Mouse (Mus musculus) NIH3T3 (cell line): ENCODE data around the gene Pde4dip.

Experiments
- DNase-seq: peaks from one replicate; pipeline ENCODE4 v3.0.0-alpha.2; 2012; ENCODE audit warnings: low read depth

The Pde4dip gene

DNA sequence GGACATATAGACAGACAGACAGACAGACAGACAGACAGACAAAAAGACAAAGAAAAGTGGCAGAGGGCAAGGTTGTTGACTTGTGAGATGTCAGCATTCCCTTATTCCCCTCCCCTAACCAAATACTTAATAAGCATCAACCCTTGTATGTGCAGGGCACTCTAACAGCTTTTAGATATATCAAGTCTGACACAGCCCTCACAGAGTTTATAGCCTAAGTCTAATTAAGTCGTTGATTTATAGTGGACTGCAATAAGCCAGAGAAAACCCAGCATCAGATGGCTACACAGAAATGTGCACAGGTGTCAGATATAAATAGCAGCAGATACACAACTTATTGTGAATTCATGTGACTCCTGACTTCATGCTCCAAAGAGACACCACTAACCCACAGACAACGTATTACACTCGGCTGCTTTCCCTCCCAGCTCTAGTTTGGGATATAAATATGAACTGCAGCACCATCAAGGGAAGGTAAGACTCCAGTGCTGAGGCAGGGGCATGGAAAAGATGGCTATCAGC lies 87.3 kb downstream of the Pde4dip start:
- no peak for DNase-seq

DNA sequence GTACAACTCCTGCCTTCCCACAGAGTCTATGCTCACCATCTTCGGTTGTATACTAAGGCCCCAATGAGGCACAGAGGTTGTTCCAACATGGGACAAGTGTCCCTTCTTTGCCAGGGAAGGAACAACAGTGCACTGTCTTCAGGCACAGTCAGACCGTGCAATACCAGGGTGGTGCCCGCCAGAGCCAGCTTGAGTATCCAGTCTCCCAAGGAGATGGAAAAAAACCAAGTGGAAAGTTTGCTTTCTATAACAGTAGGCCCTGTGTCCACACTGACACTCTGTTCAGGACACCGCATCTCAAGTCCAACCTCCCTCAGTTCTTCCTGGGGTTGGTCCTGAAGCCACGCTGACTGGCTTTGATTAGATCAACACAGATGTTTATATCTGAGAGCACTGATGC lies 87.8 kb downstream of the Pde4dip start:
- DNase-seq = no peak

DNA sequence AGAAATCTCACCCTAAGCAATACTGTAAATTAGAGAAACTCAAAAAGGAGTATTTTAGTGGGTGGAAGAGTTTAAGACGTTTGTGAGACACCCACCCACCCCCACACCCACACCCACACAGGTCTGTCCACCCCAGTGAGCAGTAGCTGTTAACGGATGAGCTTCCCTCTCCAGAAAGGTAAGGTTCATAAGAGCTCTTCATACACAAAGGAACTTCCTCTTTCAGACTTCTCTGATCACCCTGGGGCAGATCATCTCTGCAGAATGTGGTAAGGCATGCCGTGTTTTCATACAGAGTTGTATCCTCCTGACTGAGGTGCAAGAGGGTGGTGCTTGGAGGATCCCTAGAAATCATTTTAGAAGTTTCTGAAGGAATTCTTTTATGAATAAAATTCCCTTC lies 88.5 kb downstream of the Pde4dip start:
- no peak for DNase-seq

DNA sequence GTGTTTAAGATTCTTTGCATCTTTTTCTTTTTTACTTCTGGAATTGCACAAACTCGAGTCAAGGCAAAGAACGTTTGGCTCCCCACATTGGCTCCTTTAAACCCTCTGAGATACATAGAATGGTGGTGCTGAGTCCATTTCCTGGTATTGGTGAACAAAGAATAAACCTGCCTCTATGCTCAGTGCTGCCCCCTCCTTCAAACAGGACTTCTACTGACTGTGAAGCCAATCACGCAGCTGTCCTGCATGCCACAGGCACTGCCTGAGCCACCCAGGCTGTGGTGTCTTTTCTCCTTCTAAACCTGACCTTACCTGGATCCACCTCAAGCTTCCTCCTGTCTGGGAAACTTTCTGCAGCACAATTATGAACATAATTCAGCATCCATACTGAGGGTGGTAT lies 89.2 kb downstream of the Pde4dip start:
- no peak for DNase-seq

DNA sequence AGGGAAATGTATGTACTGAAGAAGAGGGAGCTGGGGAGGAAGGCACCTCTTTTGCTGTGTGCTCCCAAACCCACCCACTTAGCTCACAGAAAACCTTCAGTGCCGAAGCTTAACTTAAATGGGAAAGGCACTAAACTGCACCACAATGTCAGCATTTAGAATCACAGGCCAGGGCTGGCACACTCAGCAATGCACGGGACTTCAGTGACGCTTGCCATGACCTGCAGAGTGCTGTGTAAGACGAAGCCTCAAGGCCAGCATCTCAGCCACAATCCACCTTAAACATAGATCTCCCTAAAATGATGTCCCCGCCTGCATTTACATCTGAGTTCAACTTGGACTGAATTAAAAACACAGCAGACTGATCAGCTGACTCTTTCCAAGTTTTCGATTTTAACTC lies 91.1 kb downstream of the Pde4dip start:
- no peak for DNase-seq

DNA sequence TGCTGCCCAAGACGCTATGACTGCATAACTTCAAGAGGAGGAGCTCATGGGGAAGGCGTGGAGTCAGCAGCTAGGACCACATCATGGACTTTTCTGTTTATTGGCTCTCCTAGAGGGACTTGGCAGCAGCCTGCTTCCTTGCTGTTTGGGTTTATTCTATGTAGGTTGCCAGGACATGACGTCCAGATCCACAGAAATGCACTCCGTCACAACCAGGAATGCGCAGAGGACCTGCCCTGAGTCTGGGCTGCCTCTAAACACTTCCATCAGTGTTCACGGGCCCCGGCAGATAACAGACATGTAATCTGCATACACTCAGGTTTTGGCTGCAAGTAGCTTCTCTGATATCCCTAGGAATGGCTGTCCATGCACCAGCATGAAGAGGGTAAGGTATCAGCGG lies 94.5 kb downstream of the Pde4dip start:
- DNase-seq = peak; percentile 49

DNA sequence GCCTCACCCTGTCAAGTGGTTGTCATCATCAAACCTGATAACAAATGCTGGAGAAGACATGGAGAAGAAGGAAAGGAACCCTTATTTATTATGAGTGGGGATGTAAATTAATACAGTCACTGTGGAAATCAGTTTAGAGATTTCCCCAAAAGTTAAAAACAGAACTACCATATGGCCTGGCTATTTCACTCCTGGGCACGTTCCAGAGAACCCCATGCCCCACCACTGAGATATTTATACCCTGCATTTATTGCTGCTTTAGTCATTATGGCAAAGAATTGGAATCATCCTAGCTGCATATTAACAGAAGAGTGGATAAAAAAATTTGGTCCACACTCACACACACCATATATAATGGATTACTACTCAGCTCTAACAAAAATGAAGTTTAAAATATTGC lies 98.4 kb downstream of the Pde4dip start:
- DNase-seq = no peak

- peak; percentile 19 for DNase-seq
These were observed 99.2 kb downstream of the Pde4dip start for GRCm38 (mm10) chr3:97789317-97789716.

- DNase-seq = peak; percentile 77
These were observed 112.3 kb downstream of the Pde4dip start for GRCm38 (mm10) chr3:97776195-97776594.

DNA sequence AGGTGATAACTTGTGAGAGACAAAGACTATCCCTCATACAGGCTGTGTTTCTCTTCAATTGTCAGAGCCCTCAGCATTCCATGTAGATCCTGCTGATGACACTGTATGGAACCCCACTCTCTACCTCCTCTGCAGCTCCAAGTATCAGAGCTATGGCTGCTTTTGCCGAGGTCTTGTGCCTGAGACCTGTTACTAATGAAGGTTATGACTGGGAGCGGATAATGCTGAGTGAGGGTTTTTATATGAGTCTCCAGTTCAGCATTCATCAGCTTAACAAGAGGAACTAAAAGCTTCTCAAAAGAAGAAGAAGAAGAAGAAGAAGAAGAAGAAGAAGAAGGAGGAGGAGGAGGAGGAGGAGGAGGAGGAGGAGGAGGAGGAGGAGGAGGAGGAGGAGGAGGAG lies 112.8 kb downstream of the Pde4dip start:
- no peak for DNase-seq

DNA sequence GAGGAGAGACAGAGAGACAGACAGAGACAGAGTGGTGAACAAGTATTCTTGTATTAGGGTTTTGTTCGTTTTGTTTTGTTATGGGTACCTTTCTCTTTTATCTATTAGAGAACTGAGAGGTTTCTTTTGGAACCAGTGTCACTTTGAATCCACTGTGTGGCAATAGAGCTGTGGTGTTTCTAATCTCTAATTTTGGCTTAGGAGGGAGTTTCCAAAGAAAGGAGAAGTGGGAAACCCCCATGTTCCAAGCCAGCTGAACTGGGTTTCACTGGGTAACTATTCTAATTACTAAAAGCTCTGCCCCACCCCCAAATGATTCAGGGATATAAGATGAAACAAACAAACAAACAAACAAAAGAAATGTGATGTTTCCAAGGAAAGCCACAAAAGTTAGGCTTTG lies 113.6 kb downstream of the Pde4dip start:
- DNase-seq = no peak

DNA sequence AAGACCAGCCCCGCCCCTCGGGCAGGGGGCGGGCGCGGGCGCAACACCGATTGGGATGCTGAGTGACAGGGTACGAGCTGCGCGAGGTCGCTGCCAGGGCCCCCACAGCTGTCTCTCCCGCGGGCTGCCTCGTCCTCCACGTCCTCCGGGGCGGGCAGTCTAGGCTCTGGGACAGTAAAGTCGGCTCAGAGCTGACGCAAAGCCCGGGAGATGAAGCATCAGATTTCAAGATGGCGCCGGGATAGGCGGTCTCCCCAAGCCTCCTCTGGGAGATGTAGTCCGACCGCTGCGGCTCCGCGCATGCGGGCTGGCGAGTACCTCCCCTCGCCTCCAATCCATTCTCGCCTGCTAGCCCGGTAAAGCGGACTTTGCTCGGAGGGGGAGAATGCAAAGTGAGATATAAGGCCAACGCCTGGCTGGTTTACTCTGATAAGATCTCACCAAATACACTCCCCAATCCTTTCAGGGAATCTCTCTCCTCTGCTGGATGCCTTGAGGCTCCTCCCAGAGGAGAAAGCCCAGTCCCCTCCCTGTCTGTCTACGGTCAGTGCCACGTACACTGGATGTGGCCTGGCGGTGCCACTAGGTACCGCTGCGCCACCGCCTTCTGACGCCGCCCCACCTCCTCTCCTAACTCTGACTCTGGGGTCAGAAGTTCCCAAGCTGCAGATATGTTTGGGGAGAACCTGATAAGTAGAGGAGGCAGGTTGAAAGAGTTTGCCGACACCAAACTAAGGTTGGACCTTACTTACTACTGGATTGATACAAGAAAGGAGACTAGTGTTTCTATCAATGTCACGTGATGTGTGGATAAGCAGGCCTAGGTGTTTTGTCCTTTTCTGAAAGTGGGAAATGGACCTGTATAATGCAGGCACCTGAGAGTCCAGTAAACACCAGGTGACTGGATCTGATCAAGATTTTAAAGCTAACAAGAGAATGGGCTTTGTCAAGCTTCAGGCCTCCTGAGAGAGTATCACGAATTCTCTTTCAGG lies 120.4 kb downstream of the Pde4dip start:
- peak; percentile 97 for DNase-seq

DNA sequence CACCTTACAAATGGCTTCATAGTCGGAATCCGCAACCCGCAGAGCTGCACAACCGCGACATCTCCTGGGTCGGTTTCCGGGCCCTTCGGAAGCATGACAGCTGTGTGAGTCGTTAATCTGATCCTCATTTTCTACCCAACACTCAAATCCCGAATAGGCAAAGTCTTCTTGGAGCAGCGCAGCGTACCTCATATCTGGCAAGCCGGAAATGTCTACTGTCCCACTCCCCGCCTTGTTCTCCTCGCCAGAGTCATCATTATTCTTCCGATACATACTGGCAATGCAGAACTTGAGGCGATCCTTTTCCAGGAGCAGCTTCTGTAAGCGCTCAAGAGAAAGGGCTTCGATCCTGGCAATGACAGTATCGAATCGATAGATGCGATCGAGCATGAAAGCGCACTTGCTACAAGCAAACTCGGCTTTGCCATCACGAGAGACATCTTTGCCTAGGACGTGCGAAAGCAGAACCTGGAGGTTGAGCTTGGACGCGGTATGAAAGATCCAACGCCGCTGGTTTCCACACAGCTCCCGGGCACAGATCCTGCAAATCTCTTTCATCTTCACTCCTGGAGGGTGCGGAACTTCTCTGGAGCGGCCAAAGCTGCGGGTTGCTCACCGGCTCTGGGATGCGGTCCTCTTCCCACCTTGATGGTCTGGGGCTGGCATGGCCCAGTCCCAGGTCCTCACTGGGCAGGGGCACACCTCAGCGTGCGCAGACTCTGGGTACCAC lies 121.3 kb downstream of the Pde4dip start:
- peak; percentile 57 for DNase-seq

DNA sequence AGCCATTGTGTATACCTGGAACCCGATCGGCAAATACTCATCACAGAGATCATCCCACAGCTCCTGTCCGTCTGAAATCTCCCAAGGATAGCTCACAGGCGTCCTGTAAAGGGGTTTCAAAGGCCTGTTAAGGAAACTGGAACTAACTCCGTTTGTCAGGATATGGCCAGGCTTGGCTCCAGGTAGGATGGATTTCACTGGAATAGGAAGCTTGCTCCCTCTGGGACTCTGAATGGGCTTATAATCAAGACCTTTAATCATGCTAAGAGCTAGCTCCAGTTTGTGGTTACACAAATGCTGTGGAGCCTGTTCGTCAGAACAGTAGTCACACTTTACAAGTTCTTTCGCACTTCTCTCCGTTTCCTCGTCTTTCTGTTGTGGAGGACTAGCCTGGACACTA lies 122.0 kb downstream of the Pde4dip start:
- peak; percentile 11 for DNase-seq

- DNase-seq = no peak
These were observed 124.4 kb downstream of the Pde4dip start for GRCm38 (mm10) chr3:97764152-97764551.

DNA sequence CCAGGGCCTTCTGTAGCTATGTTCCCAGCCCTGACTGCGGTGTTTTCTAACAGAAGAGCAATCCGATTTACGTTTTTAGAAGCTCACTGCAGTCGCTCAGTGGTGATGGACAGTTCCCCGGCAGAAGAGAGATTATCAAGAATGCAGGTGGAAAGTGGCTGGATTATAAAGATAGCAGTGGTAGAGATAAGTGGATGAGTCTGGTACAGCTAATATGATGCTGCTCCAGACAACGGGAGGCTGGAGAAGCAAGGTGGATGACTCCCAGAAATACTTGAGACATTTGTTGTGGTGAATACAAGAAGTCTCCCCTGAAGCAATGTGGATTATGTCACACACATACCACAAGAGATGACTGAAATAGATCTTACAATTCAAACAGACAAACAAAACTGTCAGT lies 126.6 kb downstream of the Pde4dip start:
- no peak for DNase-seq

DNA sequence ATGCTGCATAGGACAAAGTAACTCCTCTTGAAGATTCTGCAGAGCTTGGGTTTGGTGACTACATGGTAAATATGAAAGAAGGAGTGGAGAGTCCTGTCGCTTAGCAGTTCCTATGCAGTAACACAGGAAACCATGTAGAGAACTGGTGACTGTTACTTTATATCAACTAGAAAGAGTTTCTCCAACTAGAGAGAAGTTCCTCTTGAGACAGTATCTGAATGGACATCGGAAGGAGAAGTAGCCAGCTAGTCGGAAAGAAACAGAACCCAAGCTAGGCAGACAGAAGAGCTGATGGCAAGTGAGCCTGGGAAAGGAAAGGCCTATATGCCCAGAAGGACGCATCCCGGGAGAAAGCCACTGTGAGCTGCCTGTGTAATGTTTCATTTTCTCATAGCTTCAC lies 127.3 kb downstream of the Pde4dip start:
- no peak for DNase-seq

DNA sequence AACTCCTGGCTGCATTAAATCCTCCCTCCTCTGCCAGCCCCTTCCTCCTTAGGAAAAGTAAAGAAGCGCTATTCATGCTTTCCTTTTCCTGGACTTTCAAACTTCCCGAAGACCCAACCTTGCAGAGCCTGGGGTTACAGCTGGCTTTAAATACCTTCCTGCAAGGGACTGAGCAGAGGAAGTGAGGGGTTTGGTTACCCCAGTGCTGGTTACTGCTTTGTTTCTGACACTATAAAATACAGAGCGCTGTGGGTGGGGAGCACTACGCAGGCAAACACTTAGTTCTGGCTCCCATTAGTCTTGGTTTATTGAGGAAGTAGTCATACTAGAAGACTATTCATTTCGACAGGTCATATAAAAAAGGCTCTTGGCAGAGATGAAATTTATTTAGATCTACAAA lies 128.7 kb downstream of the Pde4dip start:
- no peak for DNase-seq

GRCm38 (mm10) chr3:97757501-97757900 lies 131.0 kb downstream of the Pde4dip start:
- DNase-seq = no peak

- DNase-seq = no peak
These were observed 132.0 kb downstream of the Pde4dip start for GRCm38 (mm10) chr3:97756283-97757074.

GRCm38 (mm10) chr3:97755411-97755810 lies 133.1 kb downstream of the Pde4dip start:
- DNase-seq = no peak

GRCm38 (mm10) chr3:97752901-97753300 lies 135.6 kb downstream of the Pde4dip start:
- no peak for DNase-seq
